ENCODE assay signal across 8 mouse cellular contexts in genomic region chr7:5125549-5126406, GRCm38 (mm10). TPM values are rescaled to one million over a fixed set of nuclear protein-coding genes. Genes with fewer than 3 reads are reported as not detected.
DNase-seq lines count a peak whose midpoint lies in the region; ATAC-seq and TF ChIP-seq lines count a peak whose summit lies in the region.

TSS of gene Rasl2-9 (minus strand) at chr7:5125950.

- DNase-seq in urinary bladder, adult 18-20 months (ENCODE audit: low spot score in 2 of 2) = peak; percentile 41 to 66
- no peak for DNase-seq in urinary bladder, postnatal 10 days (ENCODE audit: low spot score)
- peak; percentile 90 for DNase-seq in kidney, postnatal 10 days
- DNase-seq in liver, adult 2 months (ENCODE audit: extremely low read depth, low read depth, low spot score) = peak; percentile 24
- peak; percentile 20 to 66 for DNase-seq in monocyte, adult 2 months (ENCODE audit: low read depth in 1 of 2, low spot score in 2 of 2)
- DNase-seq in spleen, postnatal 14 days (ENCODE audit: low spot score in 2 of 2) = peak; percentile 58 to 78

- peak within 1 kb of the TSS; percentile 76 for H3K4me2 ChIP-seq in heart, embryonic 13.5 days

- no peak for TF ChIP-seq POLR2A in liver, adult 2 months (IDR thresholded peaks at IDR 0.05; ENCODE audit: extremely low read depth, insufficient read depth, low read length)

- peak within 1 kb of the TSS; percentile 74 for H3K9ac ChIP-seq in heart, embryonic 13.5 days
- peak within 1 kb of the TSS; percentile 59 for H3K9ac ChIP-seq in liver, adult 2 months (ENCODE audit: low read depth, low read length)

- H3K27me3 ChIP-seq in heart, embryonic 13.5 days (replicated peaks) = no peaks in the 10 kb centered on the region
- no peaks in the 10 kb centered on the region for H3K27me3 ChIP-seq in liver, adult 2 months (ENCODE audit: control insufficient read depth, insufficient read depth, low read length)

- no peaks in the 10 kb centered on the region for H3K9me3 ChIP-seq in heart, embryonic 13.5 days

- WGBS in heart, embryonic 13.5 days = 15% methylated on average over 42 of the region's 42 CpGs
- WGBS in liver, adult 2 months = 15% methylated on average over 42 of the region's 42 CpGs

- H3K36me3 ChIP-seq in heart, embryonic 13.5 days = no peaks in the 10 kb centered on the region
- no peaks in the 10 kb centered on the region for H3K36me3 ChIP-seq in liver, adult 2 months (ENCODE audit: control insufficient read depth, insufficient read depth, low read length)

- H3K4me1 ChIP-seq in heart, embryonic 13.5 days = peaks cover 12% of the 10 kb centered on the region; the same call in 1 of the 2 replicates
- no peaks in the 10 kb centered on the region; the same call in 1 of the 2 replicates for H3K4me1 ChIP-seq in liver, adult 2 months (ENCODE audit: control insufficient read depth, insufficient read depth, low read length)

- no peaks in the 10 kb centered on the region for H3K79me2 ChIP-seq in liver, adult 2 months (ENCODE audit: control insufficient read depth, insufficient read depth, low read length)

- no peak within 1 kb of the TSS for H3K27ac ChIP-seq in heart, embryonic 13.5 days (replicated peaks)
- no peak within 1 kb of the TSS for H3K27ac ChIP-seq in liver, adult 2 months (replicated peaks; ENCODE audit: insufficient read depth, low read depth, low read length)

- TF ChIP-seq CTCF in liver, adult 2 months (IDR thresholded peaks at IDR 0.05; ENCODE audit: low read depth, low read length) = peak; percentile 85

- H3K4me3 ChIP-seq in heart, embryonic 13.5 days = peak within 1 kb of the TSS; percentile 51
- peak within 1 kb of the TSS; percentile 60 for H3K4me3 ChIP-seq in liver, adult 2 months (ENCODE audit: insufficient read depth, low read depth, low read length)

- ATAC-seq in erythroid progenitor cell, adult 5-6 weeks (replicated peaks; ENCODE audit: low FRiP score, poor library complexity, severe bottlenecking) = peak; percentile 89
- ATAC-seq in heart, embryonic 13.5 days (ENCODE audit: extremely low read depth, insufficient number of reproducible peaks, low FRiP score, low TSS enrichment) = peak; percentile 61; the same call in 1 of the 2 replicates

RNA-seq across cellular contexts. Expression of gene Rasl2-9, which starts in this region (rescaled TPM):
- total RNA-seq in erythroid progenitor cell, adult 5-6 weeks (2015; ENCODE audit: low replicate concordance) = not detected in 2 replicates
- not detected in 2 replicates for total RNA-seq in erythroid progenitor cell, adult 5-6 weeks (2017; ENCODE audit: low replicate concordance)
- polyA plus RNA-seq in heart, embryonic 13.5 days (2015; fragmentation: Nextera tagmentation; extraction: Ambion mirVana) = 1.6 and 1.8 TPM in 2 replicates
- 1.7 and 2.7 TPM in 2 replicates for total RNA-seq in liver, adult 2 months (2014; rRNA removed)
- polyA plus RNA-seq in liver, adult 2 months (2012; rRNA removed) = 0.45 TPM in 2 replicates

Comparison
In these comparisons a context has a peak if more than half of its experiments do, and no peak if none do; other contexts are left out.
1. Peak in ATAC-seq in erythroid progenitor cell, adult 5-6 weeks; RNA of the gene not detected or under 1 TPM.